Mouse (Mus musculus) retina, postnatal 7 days (tissue): Measurements from ENCODE around the gene Zic3.

ENCODE experiments used
- DNase-seq: peaks from one replicate; pipeline ENCODE4 v3.0.0-alpha.2; 2012; ENCODE audit warnings: low read depth, low spot score

Gene Zic3

GRCm38 (mm10) chrX:58041865-58042264 lies 19.4 kb downstream of the Zic3 start:
- DNase-seq = no peak

GRCm38 (mm10) chrX:58042512-58042911 lies 20.0 kb downstream of the Zic3 start:
- no peak for DNase-seq
